Mouse (Mus musculus): ENCODE data around the gene Lnpep.
"Not testable (repeated sequence)": the region's sequence is repeated elsewhere in the genome, so short reads cannot be mapped to it uniquely, and the experiment has no call there.

The Lnpep gene

GRCm38 (mm10) chr17:17624957-17625586, at the start of gene Lnpep:
Lnpep (minus strand) TSS chr17:17625050.
- peak; percentile 89 for DNase-seq

- no peak for DNase-seq
Observed at GRCm38 (mm10) chr17:17655829-17656176, 31.0 kb upstream of the Lnpep start.

GRCm38 (mm10) chr17:17654997-17655828, 30.4 kb upstream of the Lnpep start:
- DNase-seq = no peak

- no peak for DNase-seq
Observed at GRCm38 (mm10) chr17:17652570-17652969, 27.7 kb upstream of the Lnpep start.

- DNase-seq = peak; percentile 68
Observed at GRCm38 (mm10) chr17:17645738-17646137, 20.9 kb upstream of the Lnpep start.

- DNase-seq = no peak
Observed at GRCm38 (mm10) chr17:17637387-17637786, 12.5 kb upstream of the Lnpep start.

GRCm38 (mm10) chr17:17636147-17636546, 11.3 kb upstream of the Lnpep start:
- no peak for DNase-seq

GRCm38 (mm10) chr17:17634033-17634432, 9.2 kb upstream of the Lnpep start:
- no peak for DNase-seq

GRCm38 (mm10) chr17:17631985-17632384, 7.1 kb upstream of the Lnpep start:
- no peak for DNase-seq

GRCm38 (mm10) chr17:17628237-17628879, 3.5 kb upstream of the Lnpep start:
- not testable (repeated sequence) for DNase-seq

- no peak for DNase-seq
Observed at GRCm38 (mm10) chr17:17627558-17627957, 2.7 kb upstream of the Lnpep start.

GRCm38 (mm10) chr17:17625887-17626679, 1.2 kb upstream of the Lnpep start:
- no peak for DNase-seq

- peak; percentile 92 for DNase-seq
Observed at GRCm38 (mm10) chr17:17624421-17624956, 361 bp downstream of the Lnpep start.

GRCm38 (mm10) chr17:17623890-17624420, 895 bp downstream of the Lnpep start:
- DNase-seq = peak; percentile 72

- DNase-seq = no peak
Observed at GRCm38 (mm10) chr17:17623221-17623889, 1.5 kb downstream of the Lnpep start.

- DNase-seq = no peak
Observed at GRCm38 (mm10) chr17:17622576-17622975, 2.3 kb downstream of the Lnpep start.

GRCm38 (mm10) chr17:17621586-17621985, 3.3 kb downstream of the Lnpep start:
- no peak for DNase-seq

- DNase-seq = no peak
Observed at GRCm38 (mm10) chr17:17618463-17618862, 6.4 kb downstream of the Lnpep start.

GRCm38 (mm10) chr17:17617440-17618204, 7.2 kb downstream of the Lnpep start:
- DNase-seq = no peak

GRCm38 (mm10) chr17:17612336-17612735, 12.5 kb downstream of the Lnpep start:
- no peak for DNase-seq

- DNase-seq = no peak
Observed at GRCm38 (mm10) chr17:17609523-17609922, 15.3 kb downstream of the Lnpep start.
